Mouse (Mus musculus) large intestine, adult 2 months (tissue): ENCODE results near the gene Tm7sf3. TPM values are rescaled to one million over a fixed set of nuclear protein-coding genes. Genes with fewer than 3 reads are reported as not detected.
"Not testable (repeated sequence)": the region's sequence is repeated elsewhere in the genome, so short reads cannot be mapped to it uniquely, and the experiment has no call there.

Experiments used
- DNase-seq: peaks from one replicate; pipeline ENCODE4 v3.0.0-alpha.2; 2012; ENCODE audit warnings: low read depth, low spot score
- WGBS: fragments of 180-500 bp; shearing (Covaris S2); methylation state at CpG from one replicate; pipeline ENCODE4 v1.1.7; 2018; 5-methylcytosine and 5-hydroxymethylcytosine counted together
- polyA plus RNA-seq: library from polyadenylated mRNA; depleted of rRNA; stranded (reverse); fragments of >200 nt; gene quantifications from 2 replicates; pipeline ENCODE4 v1.2.3, GENCODE M21; 2012

Tm7sf3 gene
- polyA plus RNA-seq, 1 experiment: 20.6 TPM

DNA sequence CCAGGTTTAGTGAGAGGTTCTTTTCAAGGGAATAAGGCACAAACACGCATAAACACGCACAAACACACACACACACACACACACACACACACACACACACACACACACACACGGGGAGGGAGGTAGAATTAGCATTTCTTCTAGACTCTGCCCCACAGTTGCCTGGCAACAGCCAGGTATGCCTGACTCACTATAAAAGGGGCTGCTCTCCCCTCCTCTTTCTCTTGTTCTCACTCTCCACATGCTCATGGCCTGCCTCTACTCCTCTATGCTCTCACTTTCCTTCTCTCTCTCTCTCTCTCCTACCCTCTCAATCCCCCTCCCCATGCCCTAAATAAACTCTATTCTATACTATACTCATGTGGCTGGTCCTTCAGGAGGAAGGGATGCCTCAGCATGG is 14.5 kb downstream of the Tm7sf3 start:
- no peak for DNase-seq
- 70% methylated on average over 3 of the region's 3 CpGs for WGBS

DNA sequence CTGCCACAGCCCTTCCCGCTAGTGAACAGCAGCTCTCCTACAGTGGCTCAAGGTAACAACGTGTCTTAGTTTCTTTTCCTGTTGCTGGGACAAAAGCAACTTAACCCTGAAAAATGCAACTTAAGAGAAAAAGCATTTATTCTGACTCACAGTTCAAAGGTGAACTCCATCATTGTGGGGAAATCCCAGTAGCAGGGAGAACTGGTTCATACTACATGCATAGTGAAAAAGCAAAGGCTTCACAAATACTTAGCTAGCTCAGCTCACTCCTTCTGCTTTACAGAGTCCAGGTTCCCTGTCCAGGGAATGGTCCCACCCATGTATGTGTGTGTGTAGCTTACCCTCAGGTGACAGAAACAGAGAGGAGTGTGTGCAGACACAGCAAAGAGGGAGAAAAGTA is 26.0 kb downstream of the Tm7sf3 start:
- 57% methylated on average over 2 of the region's 2 CpGs for WGBS
- no peak for DNase-seq

DNA sequence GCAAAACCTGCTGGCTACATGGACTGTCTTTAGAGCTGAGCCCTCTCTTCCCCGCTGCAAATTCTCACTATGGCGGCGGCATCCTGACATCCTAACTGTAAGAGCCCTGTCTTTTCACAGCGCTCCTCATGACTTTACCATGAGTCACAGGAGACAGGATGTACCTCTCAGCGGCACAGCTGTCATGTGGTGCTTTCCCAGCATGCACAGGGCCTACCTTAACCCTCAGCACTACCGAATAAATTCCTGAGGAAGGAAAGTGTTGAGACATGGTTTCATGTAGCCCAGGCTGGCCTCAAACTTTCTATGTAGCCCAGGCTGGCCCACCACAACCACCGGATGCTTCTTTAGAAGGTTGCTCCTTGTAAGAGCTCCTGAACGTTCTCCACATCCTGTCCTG is 26.7 kb downstream of the Tm7sf3 start:
- WGBS: 90% methylated on average over 8 of the region's 8 CpGs
- DNase-seq: no peak

DNA sequence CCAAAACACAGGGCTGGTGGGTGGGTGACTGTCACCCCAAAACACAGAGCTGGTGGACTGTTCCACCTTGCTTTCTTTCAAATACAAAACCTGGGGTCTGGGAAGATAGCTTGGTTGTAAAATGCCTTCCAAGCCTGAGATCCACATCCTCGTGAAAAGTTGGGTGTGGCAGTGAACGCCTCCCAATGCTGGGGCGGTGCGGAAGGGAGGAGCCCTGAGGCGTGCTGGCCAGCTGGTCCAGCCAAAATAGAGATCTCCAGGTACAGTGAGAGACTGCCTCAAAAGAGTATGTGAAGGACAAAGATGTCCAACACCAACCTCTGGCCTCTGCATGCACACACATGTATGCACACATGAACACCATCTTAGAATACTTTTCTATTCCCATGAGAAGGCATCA is 28.1 kb downstream of the Tm7sf3 start:
- WGBS: 59% methylated on average over 5 of the region's 5 CpGs
- no peak for DNase-seq

DNA sequence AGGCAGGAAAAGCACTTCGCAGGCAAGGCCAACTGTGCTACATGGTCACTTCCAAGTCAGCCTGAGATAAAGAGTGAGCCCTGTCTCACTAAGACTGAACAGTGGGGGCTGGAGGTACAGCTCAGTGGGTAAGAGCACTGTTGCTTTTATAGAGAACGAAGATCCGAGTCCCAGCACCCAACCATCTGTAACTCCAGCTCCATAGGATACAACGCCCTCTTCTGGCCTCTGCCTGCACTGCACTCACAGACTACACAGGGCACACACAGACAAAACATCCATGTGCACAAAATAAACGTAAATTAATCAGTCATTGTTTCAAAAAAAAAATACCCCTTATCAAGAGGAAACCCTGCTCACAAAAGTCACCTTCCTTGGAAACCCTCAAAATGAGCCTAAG is 28.7 kb downstream of the Tm7sf3 start:
- 93% methylated on average over 5 of the region's 5 CpGs for WGBS
- no peak for DNase-seq

DNA sequence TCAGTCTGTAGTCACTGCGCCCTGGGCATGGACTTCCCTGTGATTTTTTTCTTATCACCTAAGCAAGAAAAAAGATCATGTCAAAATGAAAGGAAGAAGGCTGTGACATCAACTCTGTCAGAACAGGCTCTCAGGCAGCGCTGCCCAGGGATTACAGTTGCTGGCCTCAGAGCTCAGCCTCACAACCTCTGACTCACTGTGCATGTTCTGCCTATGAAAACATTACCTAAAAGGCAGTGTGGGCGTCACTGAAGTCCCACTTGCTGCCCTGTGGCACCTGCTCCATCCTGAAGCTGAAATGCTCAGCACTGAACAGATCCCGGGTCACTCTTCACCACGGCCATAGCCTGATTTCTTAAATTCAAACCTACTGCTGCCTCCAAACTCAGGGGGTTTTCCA is 29.9 kb downstream of the Tm7sf3 start:
- DNase-seq: no peak
- 89% methylated on average over 5 of the region's 5 CpGs for WGBS

DNA sequence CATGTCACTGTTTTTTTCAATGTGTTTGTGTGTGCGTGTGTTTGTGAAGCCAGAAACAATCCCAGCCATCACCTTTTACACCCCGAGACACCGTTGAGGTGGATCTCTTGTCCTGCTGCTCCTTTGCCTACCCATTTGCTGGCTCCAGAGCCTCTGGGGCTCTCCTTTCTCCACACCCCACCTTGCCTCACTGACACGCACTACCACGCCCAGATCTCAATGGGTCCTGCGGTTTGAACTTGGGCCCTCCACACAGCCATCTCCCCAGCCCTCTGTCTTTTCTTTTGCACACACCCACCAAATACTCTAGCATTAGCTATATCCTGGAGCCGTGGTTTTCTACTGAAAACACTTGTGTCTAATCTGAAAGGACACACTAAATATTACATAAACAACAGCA is 30.7 kb downstream of the Tm7sf3 start:
- WGBS: 80% methylated on average over 7 of the region's 7 CpGs
- no peak for DNase-seq

DNA sequence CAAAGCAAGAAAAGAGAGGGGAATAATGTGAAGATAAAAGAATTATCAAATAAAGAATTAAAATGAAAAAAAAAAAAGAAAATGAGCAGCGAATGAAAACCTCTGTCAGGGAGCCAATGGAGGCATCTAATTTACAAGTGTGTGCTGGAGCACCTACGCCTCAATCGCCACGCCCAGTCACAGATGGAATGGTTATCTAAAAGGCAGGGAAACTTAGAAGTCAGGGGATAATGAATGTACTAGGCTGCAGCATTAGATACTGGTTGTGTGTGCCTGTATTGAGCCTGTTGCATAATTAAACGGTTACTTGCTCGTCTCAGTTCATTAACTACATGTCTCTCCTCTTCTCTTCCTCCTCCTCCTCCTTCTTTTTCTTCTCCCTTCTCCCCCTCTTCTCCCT is 31.2 kb downstream of the Tm7sf3 start:
- no peak for DNase-seq
- whole genome bisulfite sequencing: 87% methylated on average over 6 of the region's 6 CpGs

DNA sequence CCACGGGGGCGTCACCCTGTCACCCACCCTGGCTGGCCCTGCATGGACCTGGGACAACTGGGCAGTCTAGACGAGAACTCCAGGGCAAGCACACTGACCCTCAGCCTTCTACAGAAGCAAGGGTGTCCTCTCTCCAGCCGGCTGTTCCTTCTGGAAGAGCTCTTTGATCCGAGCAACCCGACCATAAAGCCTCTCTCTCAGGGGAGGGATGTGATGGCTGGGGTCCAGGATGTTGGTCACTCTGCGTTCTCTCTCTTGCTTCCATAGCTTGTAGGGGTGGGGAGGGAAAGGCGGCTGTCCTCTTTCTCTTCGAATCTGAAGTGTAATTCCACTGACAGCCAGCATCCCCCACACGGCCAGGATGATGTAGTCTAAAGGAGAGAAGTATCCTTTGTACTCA is 39.0 kb downstream of the Tm7sf3 start:
- no peak for DNase-seq
- 82% methylated on average over 10 of the region's 10 CpGs for WGBS

DNA sequence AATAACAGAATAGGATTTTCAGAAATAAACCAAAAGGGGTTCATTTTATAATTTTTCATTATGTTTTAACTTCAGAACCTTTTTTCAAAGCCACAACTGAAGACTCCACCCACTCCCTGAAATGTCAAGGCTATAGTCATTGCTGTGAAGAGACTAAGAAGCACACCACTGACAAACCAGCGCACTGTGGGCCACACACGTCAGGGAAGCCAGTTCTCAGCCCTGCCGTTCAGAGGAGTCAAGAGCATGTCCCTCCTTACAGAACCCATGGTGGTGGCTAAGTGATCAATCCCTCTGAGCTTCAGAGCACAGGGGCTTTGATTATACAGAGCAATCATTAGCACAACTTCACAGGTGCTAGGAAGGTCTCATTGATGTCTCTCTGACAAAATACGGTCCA is 40.0 kb downstream of the Tm7sf3 start:
- no peak for DNase-seq
- 90% methylated on average over 4 of the region's 4 CpGs for WGBS

DNA sequence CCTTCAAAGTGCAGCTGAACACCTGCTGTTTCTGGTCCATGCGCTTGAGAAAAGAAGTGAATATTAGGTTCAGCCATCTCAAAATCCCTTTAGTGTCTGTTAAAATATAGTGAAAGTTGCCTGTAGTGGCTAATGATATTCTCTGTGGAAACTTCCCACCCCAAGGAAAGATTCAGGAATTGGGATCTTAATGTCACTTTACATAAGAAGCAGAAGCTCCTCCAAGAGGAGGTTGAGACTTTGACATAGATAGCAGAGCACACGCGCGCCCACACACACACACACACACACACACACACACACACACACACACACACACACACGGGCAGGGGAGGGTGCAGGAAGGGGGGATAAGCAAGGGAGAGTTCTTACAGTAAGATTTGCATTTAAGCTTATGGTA is 57.5 kb downstream of the Tm7sf3 start:
- 94% methylated on average over 5 of the region's 5 CpGs for WGBS
- no peak for DNase-seq

DNA sequence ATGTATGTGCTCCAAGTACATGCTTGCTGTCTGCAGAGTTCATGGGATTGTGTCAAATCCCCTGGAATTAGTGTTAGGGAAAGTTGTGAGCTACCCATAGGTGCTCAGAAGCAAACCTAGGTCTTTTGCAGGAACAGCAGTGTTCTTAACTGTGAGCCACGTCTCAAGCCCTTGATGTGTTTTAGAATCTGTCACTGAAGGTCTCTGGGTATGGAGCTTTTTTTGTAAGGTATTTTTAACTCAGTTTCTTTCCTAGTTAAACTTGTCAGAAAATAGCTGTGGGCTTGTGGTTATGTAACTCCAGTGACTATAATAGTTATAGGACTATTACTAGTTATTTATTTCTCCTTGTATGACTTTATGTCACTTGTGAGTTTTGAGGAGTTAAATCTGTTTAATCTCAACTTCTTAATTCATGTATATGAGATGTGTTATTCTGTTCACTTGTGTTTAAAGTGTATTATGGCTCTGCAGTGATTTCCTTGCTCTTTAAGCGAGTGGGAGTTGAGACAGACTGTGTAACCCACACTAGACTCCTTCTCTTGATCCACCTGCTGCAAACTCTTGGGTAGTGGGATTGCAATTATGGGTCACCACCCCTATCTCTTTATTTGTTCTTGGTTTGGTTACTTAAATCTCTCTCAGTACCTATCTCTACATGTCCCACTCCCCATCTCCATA is 59.1 kb downstream of the Tm7sf3 start:
- DNase-seq: no peak
- 79% methylated on average over 2 of the region's 2 CpGs for WGBS

DNA sequence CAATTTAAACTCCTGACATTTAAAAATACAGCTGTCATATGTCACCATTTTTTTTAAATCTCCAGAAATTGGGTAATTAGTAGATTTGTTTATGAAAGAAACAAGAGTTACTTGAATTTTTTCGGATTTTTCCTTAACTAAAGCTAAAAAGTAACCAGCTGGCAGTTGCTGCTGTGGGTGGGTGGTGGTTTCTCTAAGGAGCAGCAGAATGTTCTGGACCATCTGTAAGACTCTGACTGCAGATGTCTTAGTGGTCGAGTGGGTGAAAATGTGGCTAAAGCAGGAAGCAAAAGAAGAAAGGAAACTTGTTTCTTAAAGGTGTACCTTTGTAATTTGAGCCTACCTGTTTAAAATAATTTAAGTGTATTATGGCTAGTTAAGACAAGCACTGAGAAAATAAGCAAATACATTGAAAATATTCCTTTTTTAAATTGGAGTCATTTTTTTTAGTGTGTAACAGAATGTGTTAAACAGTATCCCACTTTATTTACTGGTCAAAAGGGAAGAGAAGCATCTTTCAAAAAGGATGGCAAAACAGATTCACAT is 62.2 kb downstream of the Tm7sf3 start:
- no peak for DNase-seq
- 13% methylated on average over 2 of the region's 2 CpGs for WGBS

DNA sequence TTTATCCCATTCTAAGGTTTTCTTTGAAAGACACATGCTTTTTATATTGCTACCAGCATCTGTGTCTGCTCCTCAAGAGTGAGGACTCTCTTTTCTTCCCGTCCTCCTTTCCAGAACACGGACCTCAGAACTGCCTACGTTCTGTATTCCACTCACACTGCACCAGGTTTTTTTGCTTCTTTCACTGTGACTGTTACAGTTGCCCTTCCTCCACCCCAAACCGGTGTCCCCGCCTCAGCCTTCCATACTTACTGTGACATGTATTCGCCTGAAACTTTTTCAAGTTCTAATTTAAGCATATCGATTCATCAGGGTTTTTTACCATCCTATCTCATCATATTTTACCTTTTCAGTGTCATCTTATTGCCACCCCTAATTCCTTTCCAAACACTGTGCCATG is 64.0 kb downstream of the Tm7sf3 start:
- DNase-seq: no peak
- 2% methylated on average over 7 of the region's 7 CpGs for WGBS

DNA sequence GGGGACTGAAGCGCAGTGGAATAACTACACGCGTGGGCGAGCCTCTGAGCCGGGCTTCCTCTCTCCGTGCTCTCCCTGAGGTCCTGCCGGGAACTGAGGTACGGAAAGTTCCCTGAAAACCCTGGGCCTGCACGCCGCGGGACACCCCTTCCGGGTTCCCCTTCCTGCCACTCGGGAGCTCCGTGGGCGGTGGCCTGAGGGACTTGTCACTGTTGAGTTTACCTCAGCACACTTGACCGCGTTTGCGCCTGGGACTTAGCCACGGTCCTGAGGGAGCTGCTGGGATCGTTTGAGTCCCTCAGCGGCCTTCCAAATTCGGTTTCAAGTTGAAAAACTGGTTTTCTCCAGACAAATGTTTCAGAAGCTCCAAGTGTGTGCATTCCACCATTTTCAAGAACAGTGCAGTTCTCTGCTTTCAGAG is 64.5 kb downstream of the Tm7sf3 start:
- under 1% methylated on average over 22 of the region's 22 CpGs for WGBS
- peak; percentile 40 for DNase-seq

DNA sequence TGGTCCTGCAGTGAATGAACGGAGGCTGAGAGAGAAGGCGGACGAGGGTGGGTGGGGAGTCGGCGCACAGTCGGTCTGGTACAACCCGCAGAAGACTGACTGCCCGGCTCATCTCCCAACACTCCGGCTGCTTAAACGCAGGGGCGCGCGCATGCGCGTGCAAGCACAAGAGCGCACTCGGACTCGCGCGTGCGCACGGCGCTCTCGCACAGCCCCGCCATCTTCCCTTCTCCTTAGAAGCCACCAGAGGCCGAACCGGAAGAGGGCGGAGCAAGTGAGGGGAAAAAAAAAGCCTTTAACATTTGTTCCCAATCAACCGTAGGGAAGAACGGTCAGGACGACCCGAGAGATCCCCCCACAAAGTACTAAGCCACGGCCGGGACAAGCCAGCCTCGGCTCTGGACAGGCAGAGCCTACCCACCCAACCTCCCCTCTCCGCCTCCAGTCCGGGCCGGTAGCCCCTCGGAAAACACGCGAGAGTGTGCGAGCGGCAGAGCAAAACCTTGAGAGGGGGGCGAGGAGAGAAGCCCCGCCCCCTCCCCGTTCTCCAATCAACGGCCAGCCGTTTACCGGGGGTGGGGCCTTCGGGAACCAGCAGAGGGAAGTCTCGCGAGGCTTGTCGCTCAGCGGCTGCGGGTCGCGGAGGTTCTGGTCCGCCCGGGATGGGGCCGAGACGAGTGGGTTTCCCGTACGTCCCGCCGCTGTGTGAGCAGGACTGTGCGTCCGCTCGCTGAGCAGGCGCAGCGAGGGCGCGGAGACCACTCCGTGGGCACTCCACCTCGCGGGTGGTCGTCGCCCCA is 65.1 kb downstream of the Tm7sf3 start, which contains the start of gene Ints13:
TSS of gene Ints13 (minus strand) at position 526 of the 800 bp plus-strand sequence.
- WGBS: under 1% methylated on average over 77 of the region's 77 CpGs
- DNase-seq: peak; percentile 93

DNA sequence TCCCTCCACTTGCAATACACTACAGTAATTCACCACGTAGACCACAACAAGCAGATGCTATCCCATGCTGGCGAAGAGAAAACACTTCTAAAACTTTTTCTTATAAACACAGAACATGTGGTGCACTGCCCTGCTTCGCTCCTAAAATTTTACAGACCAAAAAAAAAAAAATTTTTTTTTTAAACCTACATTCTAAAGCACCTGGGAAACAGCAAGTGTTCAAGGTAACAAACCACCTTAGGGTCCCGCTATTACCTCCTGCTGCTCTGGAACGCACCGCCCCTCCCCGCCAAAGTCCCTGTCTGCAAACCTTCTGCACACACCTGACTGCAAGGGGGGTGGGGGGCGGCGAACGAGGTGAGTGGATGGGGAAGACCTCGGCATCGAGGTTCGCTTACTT is 65.7 kb downstream of the Tm7sf3 start, which contains the start of gene Fgfr1op2:
TSS of gene Fgfr1op2 (plus strand) at position 301 of the 400 bp plus-strand sequence.
- under 1% methylated on average over 13 of the region's 13 CpGs for WGBS
- no peak for DNase-seq

DNA sequence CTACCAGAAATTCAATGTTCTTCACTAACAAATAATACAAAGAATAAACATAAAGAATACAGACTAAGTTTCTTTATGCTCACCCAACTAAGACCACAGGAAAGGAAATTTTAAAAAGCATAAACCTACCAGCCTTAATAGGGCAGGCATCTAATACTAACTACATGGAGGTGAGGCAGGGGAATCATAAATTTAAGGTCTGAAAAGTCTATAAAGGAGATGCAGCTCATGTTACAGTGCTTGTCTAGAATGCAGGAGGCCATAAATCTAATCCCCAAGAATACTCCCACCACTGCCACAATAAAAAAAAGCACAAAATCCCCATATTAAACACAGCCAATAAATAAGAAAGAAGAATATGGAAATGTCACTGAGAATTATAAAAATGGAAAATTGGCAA is 70.6 kb downstream of the Tm7sf3 start:
- no peak for DNase-seq

DNA sequence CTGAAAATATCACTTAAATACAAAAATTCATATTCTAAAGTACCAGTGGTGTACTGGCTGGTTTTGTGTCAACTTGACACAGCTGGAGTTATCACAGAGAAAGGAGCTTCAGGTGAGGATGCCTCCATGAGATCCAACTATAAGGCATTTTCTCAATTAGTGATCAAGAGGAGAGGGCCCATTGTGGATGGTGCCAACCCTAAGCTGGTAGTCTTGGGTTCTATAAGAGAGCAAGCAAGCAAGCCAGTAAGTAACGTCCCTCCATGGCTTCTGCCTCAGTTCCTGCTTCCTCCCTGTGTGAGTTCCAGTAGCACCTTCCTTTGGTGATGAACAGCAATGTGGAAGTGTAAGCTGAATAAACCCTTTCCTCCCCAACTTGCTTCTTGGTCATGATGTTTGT is 80.2 kb downstream of the Tm7sf3 start:
- WGBS: 85% methylated on average over 1 of the region's 1 CpGs
- not testable (repeated sequence) for DNase-seq
